Mouse (Mus musculus): Measurements from ENCODE around the gene Pik3r2.

The Pik3r2 gene

DNA sequence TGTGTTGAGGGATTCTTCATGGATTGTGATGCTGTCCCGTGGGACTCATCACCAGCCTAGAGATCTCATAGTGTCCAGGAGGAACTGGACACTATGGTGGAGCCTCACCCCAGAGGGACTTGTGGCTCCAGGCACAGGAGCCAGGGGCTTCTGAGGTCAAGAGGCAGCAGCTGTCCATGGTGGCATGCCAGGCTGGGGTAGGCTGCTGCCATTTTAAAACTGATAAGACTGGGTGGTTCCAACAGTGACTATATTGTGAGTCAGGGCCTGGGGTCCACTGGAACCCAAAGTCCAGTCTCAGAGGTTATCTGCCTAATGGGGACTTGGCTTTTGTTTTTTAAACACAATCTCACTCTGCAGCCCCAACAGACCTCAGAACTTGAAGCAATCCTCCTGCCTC, 25.3 kb upstream of the Pik3r2 start:
- DNase-seq (ENCODE audit: low read depth, low spot score), result no peak

DNA sequence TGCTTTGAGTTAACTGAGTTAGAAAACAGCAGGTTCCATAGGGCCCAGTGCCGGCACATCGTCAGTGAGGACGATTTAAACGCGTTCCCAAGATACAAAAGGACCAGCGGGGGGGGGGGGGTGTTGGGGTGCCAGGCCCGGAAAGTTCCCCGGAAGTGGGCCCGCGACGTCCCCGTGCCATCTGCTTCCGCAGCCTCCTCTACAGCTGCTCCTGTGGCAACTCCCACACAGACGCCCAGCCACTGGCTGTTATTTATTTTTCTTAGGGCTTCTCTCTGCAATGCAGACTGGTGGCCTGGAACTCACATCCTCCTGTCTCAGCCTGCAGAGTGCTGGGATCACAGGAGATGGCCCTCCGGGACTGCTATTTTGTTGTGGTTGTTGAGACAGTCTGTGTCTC, 24.6 kb upstream of the Pik3r2 start:
- DNase-seq (ENCODE audit: low read depth, low spot score), result peak; percentile 85

DNA sequence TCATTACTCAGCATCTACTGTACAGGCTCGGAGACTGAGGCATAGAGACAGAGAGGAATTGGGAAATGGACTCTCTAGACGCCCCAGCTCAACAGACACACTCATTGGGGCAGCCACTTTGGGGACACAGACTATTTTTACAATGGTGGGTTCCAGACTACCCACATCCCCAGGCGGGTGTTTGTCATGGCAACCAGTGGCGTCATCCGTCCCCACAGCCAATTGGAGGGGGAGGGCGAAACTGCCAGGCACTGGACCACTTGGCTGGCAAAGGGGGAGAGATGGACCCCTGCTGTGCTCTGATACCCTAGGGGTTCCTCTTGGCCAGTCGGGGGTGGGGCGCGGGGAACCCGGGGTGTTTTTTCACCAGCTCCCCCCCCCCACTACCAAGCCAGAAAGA, 24.1 kb upstream of the Pik3r2 start:
- peak; percentile 73 for DNase-seq (ENCODE audit: low read depth, low spot score)

DNA sequence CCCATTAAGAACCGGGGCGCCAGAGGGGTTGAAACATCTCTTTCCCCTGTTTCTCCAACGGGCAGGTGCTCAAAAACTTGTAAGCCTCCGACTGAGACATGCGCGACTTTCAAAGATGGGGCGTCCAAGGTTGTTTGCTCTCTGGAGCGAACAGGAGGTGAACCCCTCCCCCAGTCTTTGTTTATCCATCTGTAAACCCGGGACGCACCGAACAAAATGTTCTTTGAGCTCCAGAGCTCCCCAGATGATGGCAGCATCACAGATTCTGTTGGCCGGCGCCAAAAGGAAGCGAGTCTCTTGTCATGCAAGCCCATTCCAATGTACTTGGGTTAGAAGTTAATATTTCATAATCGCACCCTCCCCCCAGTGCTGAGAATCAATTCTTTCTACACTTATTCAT, 21.8 kb upstream of the Pik3r2 start:
- DNase-seq (ENCODE audit: low read depth, low spot score), result peak; percentile 90

DNA sequence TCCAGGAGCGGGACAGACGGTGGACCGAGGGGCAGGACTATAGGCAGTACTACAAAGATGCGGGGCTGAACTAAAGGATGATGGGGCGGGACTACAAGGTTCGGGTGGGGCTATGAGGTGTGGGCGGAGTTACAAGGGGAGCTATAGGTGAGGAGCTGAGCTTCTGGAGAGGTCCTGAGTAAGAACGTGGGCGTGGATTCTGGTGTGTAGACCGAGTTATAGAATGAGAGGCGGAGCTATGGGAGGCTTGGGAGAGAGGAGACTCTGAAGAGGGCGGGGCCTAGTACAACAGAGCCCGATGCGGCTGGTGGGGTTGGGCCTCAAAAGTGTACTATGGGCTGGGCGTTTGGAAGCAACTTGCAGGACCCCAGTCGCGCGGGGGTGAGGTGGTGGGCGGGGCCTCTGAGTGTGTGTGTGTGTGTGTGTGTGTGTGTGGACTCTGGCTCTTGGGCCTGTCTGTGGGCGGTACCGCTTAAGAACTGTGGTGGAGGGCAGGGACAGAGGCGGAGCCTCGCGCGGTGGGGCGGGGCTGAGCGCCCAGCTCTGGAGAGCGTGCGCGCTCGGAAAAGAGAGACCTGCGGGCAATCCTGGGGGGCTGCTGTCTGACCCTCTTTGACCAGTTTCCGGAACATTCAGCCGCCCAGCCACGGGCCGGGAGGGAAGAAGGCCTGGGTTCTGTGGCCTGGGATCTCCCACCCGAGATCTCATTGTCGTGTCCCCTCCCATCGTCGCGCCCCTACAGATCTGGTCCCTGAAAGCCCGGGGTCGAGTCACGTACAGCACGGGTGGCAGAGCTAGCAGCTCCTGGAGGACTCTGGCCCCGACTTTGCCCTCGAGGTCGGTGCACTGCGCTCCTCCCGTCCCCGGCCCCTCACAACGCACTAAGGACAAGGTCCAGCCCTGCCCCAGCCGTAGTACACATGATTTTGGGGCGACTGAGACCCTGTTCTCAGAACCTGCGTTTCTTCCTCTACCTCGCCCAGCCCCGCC, 20.9 kb upstream of the Pik3r2 start:
- peak; percentile 97 for DNase-seq (ENCODE audit: low read depth, low spot score)

DNA sequence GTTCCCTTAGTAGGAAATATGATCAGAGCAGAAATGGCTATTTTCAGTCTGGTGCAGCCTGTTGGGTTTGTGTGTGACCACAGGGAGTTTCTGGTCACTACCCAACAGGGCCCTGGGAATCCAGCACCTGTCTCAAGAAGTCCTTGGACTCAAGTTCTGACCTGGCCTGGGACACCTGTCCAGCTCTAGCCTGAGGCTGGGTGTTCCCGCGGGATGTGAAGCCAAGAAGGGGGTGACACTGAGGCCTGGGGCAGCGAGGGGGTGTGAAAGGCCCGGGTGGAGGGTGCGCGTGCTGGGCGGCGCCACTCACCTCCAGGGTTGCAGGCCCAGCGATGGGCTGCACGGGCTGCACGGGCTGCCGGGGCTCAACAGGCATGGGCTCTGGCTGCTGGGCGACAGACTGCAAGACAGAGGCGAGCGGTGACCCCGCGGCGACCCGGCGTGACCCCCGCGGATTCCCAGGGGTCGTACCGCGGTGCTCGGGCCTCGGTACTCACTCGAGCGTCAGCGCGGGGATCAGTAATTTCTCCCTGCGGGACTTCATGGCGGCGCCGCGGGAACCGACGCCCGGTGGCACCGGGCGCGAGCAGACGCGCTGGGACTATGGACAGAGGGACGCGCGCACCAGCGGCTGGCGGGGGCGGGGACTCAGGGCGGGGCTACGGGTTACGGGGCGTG, 20.0 kb upstream of the Pik3r2 start:
- no peak for DNase-seq (ENCODE audit: low read depth, low spot score)

DNA sequence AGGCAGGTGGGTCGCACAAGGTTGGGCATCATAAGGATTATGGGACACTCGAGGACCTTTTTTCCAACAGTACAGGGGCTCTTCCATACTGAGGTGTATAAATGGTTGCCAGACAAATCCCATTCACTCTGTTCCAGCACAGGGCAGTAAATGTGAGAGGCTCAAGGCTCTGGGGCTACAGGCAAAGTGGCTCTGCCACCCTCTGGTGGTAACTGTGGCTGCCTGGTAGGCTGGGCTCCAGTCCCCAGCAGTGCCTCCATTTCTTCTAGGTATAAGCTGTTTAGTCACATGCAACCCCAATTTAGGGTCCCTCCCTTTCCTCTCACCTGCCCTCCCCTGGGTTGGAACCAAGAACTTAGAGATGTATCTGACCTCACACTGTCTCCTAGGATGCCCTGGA, 18.9 kb upstream of the Pik3r2 start:
- no peak for DNase-seq (ENCODE audit: low read depth, low spot score)

DNA sequence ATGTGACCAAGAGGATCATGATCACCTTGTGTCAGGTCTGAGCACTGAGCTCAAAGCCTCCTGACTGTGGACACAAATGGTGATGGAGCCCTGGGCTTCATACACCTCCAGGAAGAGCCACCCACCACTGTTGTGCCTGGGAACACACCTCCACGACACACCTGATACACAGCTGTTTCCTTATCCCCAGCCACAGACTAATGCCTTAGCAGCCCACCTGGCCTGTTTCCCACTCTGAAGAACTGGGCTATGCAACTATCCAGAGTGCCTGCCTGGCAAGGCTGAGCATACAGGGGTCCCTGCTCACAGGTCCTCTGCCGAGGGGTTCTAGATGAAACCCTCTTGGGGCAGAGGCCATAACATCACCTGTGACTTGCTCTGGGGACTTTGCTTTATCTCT, 17.7 kb upstream of the Pik3r2 start:
- DNase-seq (ENCODE audit: low read depth, low spot score), result no peak

DNA sequence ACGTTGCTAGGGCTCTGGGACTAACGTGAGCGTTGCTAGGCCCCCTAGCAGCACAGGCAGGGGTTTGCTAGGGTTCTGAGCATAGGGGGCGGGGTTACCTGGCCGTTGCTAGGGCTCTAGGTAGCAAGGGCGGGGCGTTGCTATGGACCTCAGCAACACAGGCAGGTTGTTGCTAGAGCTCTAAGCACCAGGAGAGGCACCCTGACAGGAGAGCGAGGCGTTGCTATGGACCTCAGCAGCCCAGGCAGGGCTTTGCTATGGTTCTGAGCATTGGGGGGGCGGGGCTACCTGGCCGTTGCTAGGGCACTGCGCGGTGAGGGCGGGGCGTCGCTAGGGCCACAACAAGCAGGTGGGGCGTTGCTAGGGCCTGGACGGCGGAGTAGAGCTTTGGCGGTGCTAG, 16.2 kb upstream of the Pik3r2 start:
- no peak for DNase-seq (ENCODE audit: low read depth, low spot score)

DNA sequence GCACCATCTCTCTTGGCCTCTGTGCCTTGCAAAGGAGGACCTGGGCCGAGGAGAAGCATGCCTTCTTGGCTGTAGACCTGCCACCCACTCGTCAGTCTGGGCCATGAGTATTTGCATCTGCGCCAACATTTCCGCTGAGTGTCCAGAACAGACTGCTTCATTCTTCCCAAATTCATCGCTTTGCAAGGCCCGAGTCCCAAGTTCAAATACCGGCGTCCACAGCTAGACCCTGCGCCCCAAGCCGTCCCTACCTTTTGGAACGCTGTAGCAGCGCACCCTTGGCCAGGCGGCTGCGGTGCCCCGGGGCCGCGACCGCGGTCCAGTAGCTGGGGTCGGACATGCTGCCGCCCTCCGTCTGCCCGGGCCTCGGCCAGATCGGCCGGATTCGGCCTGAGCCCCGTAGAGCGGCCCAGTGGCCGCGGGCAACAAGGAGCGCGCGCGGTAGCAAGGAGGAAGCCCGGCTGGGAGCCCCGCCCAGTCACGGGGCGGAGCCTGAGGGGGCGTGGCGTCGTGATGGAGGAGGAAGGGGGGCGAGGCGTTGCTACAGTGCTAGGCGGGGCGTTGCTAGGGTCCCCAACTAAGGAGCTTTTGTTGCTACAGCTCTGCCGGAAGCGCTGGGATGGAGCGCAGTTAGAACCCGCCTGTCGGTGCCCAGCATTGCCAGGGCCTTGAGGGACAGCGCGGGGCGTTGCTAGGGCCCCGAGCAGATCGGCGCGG, 15.6 kb upstream of the Pik3r2 start:
- DNase-seq (ENCODE audit: low read depth, low spot score), result peak; percentile 97

DNA sequence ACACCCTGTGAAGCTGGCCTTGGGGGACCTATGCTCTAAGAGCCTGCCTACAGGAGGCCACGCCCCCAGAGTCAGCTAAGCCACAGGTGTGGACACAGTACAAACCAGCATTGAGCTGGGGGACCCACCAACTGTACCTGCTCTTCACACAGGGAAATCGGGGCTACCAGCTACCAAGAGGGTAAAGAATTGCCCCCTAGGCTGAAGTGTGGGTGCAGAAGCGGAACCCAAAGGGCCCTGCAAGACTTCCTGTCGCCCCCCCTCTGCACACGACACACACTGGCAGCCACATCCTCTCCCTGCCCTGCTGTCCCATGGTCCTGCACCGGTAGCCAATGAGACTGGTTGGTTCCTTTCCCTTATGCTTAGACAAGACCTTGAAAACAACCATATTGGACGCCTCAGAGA, 14.8 kb upstream of the Pik3r2 start:
- DNase-seq (ENCODE audit: low read depth, low spot score), result peak; percentile 73

DNA sequence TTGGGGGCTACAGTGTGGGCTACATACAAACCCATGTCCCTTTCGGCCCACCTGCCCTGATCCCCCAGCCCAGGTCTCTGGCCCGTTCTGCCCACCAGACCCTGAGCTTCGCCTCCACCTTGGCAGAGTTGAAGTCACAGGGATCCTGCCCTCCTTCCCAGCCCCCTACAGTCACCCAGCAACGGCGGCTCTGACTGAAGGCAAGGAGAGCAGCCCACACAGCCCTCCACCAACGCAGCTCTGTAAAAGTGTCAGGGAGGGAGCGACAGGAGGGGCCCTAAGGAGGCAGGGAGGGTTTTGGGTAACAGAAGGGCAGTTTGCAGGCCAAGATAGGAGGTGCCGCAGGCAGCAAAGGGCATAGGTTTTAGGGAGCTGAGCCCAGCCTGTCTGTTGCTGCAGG, 14.3 kb upstream of the Pik3r2 start:
- DNase-seq (ENCODE audit: low read depth, low spot score), result peak; percentile 83

DNA sequence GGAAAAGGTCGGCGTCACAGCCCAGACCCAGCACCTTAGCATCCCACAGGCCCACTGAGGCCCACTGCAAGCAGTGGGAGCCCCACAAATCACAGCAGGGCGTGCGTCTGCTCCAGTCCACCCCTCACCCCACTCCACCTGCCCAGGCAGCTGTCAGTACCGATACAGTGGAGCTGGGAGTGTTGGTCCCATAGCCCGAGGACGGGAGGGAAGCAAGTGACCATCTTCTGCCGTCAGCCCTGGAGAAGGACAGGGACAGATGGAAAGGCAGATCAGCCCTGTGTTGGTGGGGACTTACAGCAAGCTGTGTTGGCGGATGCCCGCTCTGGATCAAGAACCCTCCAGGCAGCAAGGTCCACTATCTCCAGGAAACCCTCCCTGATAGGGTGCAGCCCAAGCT, 12.5 kb upstream of the Pik3r2 start:
- no peak for DNase-seq (ENCODE audit: low read depth, low spot score)

DNA sequence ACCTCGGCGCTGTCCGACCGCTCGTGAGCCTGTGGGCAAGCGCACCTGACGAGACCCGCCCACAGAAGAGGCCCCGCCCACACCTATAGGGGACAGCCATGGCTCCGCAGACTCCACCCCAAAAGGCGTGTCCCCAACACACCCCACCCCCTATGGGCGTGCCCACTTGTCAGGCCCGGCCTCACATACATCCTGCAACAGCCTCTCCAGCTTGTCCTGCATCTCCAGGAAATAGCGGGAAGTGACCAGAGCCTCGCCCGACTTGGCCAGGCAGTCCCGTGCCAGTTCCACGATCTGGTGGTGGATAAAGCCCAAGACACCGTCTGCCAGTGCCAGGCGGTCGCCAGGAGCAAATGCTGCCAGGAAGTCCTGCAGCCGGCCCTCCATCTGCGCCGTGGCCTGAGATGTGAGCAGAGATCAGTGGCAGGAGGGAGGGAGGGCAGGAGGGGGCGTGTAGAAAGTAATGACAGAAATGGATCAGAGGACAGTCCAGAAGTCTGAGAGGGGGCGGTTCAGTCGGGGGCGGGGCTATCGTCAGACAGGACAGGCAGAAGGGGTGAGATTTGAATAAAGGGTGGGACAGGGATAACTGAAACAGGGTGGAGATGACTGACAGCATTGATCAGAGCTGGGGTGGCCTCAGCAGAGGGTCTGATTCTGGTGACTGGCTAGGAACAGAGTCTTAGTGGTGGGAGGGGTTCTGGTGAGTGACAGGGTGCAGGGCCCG, 11.6 kb upstream of the Pik3r2 start:
- peak; percentile 94 for DNase-seq (ENCODE audit: low read depth, low spot score)

DNA sequence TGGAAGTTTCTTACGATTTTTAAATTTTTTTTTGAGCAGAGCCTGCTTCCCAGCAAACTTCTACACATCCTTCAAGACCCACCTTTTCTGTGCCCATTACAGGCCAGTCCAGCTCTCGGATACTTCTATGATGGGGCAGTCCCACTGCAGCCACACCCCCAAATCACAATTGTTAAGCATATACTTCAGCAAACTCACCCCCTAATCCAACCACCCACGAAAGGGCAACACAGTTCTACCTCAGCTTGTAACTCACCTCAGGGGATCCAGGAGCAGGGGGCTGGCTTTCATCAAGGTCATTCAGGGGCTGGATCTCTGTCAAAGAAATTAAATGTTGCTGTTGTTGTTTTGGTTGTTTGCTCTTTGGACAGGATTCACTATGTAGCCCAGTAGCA, 10.5 kb upstream of the Pik3r2 start:
- no peak for DNase-seq (ENCODE audit: low read depth, low spot score)

DNA sequence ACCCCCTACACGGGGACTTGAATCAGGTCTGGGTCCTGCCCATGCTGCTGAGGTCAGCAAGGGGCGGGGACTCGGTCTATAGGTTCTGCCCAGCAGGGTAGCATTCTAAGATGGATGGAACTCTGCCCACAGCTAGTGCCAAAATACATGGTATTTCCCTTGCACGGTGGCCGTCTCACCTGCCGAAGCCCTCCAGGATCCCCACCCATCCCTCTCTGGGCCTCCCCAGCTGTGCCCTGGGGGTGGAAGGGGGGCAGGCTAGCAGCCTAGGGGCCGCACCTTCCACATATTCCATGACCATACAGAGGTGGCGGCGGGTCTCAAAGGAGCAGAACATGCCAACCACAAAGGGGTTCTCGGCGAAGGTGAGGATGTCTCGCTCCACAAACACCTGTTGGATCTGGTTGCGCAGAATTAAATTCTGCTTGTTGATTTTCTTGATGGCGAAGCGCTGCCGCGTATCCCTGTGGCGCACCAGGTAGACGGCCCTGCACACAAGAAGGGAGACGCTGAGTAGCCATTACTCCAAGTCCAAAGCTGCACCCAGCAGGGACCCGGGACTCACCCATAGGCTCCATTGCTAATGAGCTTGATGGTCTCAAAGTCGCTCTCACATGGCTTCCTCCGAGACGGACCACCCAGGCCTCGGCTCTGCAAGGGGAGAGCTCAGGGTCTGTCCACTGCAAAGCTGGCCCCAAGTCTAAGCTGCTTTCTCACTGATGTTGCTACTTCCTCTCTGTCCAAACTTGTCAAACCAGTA, 10.0 kb upstream of the Pik3r2 start:
- DNase-seq (ENCODE audit: low read depth, low spot score), result no peak

DNA sequence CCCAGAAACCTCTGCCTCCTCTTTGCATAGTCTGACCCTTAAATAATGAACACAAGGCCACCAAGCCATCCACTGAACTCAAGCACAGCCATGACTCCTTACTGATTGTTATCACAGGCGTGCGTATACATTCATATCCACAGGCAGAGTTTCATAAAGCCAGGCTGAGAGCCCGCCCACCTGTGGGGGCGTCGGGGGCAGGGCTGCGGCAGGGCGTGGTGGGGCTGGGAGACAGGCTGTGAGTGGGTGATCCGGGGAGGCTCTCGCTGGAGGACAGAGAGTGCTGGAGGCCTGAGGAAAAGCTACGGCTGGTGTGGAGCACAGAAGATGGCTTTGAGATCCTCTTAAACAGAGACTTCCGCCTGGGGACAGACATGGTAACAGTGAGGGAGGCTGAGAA, 3.6 kb upstream of the Pik3r2 start:
- DNase-seq (ENCODE audit: low read depth, low spot score), result no peak

DNA sequence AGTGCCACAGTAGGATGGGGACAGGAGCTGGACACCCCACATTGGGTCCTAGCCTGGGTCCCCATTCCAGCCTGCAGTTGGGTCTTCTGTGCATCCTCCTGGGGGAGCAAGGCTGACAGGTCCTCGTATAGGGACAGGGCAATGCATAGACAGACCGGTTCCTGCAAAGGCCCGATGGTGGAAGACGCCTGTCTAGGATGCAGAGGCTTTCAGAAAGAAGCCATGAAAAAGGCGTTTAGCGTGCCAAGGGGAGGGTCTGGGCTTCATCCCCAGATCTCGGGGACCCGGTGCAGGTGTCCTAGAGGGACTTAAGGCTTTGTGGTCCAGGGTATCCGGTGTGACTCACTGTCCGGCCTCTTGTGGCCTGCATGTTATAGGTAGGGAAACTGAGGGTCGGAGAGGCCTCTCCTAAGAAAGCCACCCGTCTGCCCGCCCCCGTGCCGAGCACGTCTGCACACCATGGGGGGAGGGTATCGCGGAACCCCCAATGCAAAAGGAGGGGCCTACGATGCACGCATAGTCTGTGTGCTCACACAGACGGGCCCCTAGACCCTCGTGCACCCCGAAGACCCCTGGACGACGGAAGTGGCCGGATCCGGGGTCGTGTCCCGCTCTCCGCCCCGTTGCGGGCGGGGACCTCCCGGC, 540 bp downstream of the Pik3r2 start:
- DNase-seq (ENCODE audit: low read depth, low spot score), result no peak

DNA sequence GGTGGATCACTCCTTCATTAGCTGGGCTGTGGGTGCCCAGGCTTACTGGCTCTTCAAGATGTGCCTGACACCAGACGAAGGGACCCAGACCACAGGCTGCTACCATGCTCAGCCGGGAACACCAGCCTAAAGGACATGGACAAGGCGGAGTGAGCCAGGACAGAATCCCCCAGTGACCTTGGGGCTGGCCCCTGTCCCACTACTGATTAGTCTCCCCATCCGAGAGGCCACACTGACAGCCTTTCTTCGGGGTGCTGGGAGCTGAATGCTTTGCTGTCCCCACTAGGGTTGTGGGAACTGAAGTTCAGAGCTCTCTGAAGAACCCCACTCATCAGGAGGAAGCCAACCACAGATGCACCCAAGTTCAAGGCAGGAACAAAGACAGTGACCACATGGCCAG, 1.3 kb downstream of the Pik3r2 start:
- no peak for DNase-seq (ENCODE audit: low read depth, low spot score)

DNA sequence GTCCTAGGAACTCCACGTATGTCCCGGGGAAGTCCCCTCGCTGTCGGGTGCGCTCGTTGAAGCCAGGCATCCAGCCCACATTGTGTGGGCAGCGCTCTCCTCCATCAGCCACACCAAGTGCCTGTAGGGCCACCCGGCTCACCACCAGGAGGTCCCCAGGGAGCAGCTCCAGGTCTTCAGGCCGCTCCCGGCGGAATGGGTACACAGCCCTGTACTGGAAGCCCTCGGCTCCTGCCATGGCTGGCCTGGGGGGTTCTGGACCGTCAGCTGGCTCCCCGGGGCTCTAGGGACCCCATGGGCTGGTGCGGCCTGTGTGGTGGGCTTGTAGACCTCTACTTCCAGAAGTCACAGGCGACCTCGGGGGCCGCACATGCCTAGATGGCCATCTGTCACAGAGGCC, 1.8 kb downstream of the Pik3r2 start:
- DNase-seq (ENCODE audit: low read depth, low spot score), result no peak

All from brain, adult 2 months (tissue).